Mouse (Mus musculus) kidney, postnatal 4 days (tissue): ENCODE results near the gene Olfr168.
A peak's percentile ranks its signal among the peaks of the same experiment; 100 is the strongest.
"Not testable (repeated sequence)": the region's sequence is repeated elsewhere in the genome, so short reads cannot be mapped to it uniquely, and the experiment has no call there.

Source experiments
- DNase-seq, 2 experiments: peaks; one replicate each; pipeline ENCODE4 v3.0.0; 2021; ENCODE audit warnings: mixed read lengths in 2 of 2

Olfr168 gene

GRCm38 (mm10) chr16:19535455-19535854, at the start of gene Olfr168:
Gene Olfr168, minus strand, starts transcription at chr16:19535555.
- DNase-seq = no peak

GRCm38 (mm10) chr16:19571709-19572108, 36.4 kb upstream of the Olfr168 start, which contains the start of gene Olfr169:
Gene Olfr169, minus strand, starts transcription at chr16:19571809.
- DNase-seq = not testable (repeated sequence)

GRCm38 (mm10) chr16:19553429-19553828, 18.1 kb upstream of the Olfr168 start:
- not testable (repeated sequence) for DNase-seq

- peak in 1 of 2 experiments; percentile 2 for DNase-seq
Measured at GRCm38 (mm10) chr16:19552246-19552645, 16.9 kb upstream of the Olfr168 start.

- no peak for DNase-seq
Measured at GRCm38 (mm10) chr16:19522166-19522565, 13.2 kb downstream of the Olfr168 start, which contains the start of gene Olfr167. Gene Olfr167, minus strand, starts transcription at chr16:19522266.

GRCm38 (mm10) chr16:19483394-19483793, 52.0 kb downstream of the Olfr168 start, which contains the start of gene Olfr166:
Gene Olfr166, plus strand, starts transcription at chr16:19483694.
- DNase-seq = no peak
